Mouse (Mus musculus) kidney, postnatal 10 days (tissue): ENCODE measurements around the gene Slc25a42.

Experiments used
- DNase-seq: peaks from one replicate; pipeline ENCODE4 v3.0.0; 2021; ENCODE audit warnings: mixed read lengths

Gene Slc25a42

GRCm38 (mm10) chr8:70170116-70170515 is 42.0 kb downstream of the Slc25a42 start:
- DNase-seq: no peak

GRCm38 (mm10) chr8:70166504-70167110 is 45.5 kb downstream of the Slc25a42 start:
- DNase-seq: peak; percentile 84

- no peak for DNase-seq
Observed at GRCm38 (mm10) chr8:70163316-70163715, 48.8 kb downstream of the Slc25a42 start.

GRCm38 (mm10) chr8:70160015-70160414 is 52.1 kb downstream of the Slc25a42 start:
- no peak for DNase-seq

GRCm38 (mm10) chr8:70159211-70159610 is 52.9 kb downstream of the Slc25a42 start:
- DNase-seq: no peak

- DNase-seq: peak; percentile 85
Observed at GRCm38 (mm10) chr8:70158069-70158853, 53.8 kb downstream of the Slc25a42 start.

GRCm38 (mm10) chr8:70157240-70157800 is 54.8 kb downstream of the Slc25a42 start:
- no peak for DNase-seq

GRCm38 (mm10) chr8:70152537-70153257 is 59.4 kb downstream of the Slc25a42 start:
- peak; percentile 88 for DNase-seq

GRCm38 (mm10) chr8:70150158-70150557 is 61.9 kb downstream of the Slc25a42 start:
- DNase-seq: no peak

- DNase-seq: no peak
Observed at GRCm38 (mm10) chr8:70147678-70148607, 64.2 kb downstream of the Slc25a42 start.

- no peak for DNase-seq
Observed at GRCm38 (mm10) chr8:70139981-70140380, 72.1 kb downstream of the Slc25a42 start.

GRCm38 (mm10) chr8:70139026-70139857 is 72.9 kb downstream of the Slc25a42 start, which contains the start of the genes Rfxank, Borcs8 and Mef2b:
Gene Rfxank (minus strand): TSS chr8:70139154.
Gene Borcs8 (plus strand): TSS chr8:70139499.
Gene Mef2b (plus strand): TSS chr8:70139711.
- peak; percentile 100 for DNase-seq

- no peak for DNase-seq
Observed at GRCm38 (mm10) chr8:70137890-70138289, 74.2 kb downstream of the Slc25a42 start.

GRCm38 (mm10) chr8:70136591-70136990 is 75.5 kb downstream of the Slc25a42 start:
- DNase-seq: no peak

GRCm38 (mm10) chr8:70134931-70135330 is 77.2 kb downstream of the Slc25a42 start:
- no peak for DNase-seq
